Mouse (Mus musculus): ENCODE data around the gene Olfr478.
"Not testable (repeated sequence)": the region's sequence is repeated elsewhere in the genome, so short reads cannot be mapped to it uniquely, and the experiment has no call there.

The Olfr478 gene

GRCm38 (mm10) chr7:108033889-108034288 lies at the start of gene Olfr478:
Gene Olfr478, minus strand, starts transcription at chr7:108033989.
- no peak for DNase-seq

- no peak for DNase-seq
Observed at GRCm38 (mm10) chr7:108079555-108079954, 45.8 kb upstream of the Olfr478 start, which contains the start of gene Olfr481. Gene Olfr481, plus strand, starts transcription at chr7:108079855.

- DNase-seq = no peak
Observed at GRCm38 (mm10) chr7:108067246-108067645, 33.5 kb upstream of the Olfr478 start, which contains the start of gene Olfr480. Gene Olfr480, minus strand, starts transcription at chr7:108067346.

- no peak for DNase-seq
Observed at GRCm38 (mm10) chr7:108050393-108050792, 16.6 kb upstream of the Olfr478 start, which contains the start of gene Olfr479. Gene Olfr479, plus strand, starts transcription at chr7:108050693.

GRCm38 (mm10) chr7:108014256-108014655 lies 19.5 kb downstream of the Olfr478 start:
- not testable (repeated sequence) for DNase-seq

GRCm38 (mm10) chr7:107986393-107986792 lies 47.4 kb downstream of the Olfr478 start, which contains the start of gene Olfr477:
Gene Olfr477, plus strand, starts transcription at chr7:107986693.
- no peak for DNase-seq
